Mouse (Mus musculus): ENCODE measurements around the gene Cd46.

Gene Cd46

DNA sequence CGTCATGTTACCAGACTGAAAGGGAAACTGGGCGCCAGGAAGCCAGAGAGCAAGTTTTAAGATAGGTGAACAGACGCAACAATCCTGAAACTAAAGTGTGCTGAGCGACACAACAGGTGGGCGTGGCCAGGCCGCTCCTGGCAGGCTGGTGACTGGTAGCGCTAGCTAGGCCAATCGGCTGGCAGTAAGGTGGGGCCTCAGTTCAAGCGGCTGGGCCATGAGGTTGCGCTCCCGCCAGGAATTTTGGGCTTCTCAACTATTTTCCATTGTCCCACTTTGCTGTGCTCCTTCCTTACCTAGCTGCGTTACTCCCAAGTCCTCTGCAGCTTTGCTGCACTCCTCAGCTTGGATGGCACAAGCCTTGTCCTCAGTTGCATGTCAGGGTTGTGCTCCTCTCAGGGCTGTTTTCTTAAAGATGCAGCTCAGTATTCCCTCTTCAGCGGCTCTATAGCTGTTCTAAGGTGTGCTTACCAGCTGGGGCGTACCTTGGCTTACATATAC lies at the start of gene Cd46:
Gene Cd46 (minus strand): TSS at position 30 of the 501 bp plus-strand sequence.
- DNase-seq (ENCODE audit: low read depth, low spot score) = peak; percentile 11

DNA sequence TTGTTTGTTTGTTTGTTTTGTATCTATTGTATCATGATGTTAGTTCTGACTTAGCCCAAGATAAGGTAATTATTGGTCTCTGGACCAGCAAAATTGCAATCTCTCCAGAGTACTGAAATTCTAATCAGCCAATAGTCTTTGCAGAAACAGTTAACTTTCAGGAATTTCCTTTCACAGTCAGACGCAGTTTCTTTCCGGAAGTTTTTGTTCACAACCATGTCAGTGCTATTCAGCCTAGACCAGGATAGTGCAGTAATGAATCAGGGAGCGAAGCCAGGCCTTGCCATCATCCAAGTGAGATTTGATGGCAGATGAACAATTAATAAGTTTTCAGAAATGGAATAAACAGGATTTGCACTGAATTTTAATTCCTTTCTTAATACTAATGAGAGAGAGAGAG lies 40.0 kb upstream of the Cd46 start:
- no peak for DNase-seq (ENCODE audit: low read depth, low spot score)

DNA sequence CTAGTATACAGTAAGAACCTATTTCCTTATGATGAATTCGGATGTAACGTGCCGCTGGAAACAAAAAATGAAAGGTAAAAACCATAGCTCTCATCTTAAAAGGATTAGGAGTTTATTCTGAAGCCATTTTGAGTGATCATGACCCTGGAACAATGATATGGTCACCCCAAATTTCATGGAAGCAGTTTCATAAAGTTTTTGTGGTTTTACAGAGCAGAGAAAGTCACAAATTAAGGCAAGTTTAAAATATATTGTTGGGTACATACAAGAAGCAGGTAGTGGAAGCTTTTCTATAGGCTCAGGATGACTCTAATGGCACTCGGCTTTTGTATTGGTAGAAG lies 39.6 kb upstream of the Cd46 start:
- no peak for DNase-seq (ENCODE audit: low read depth, low spot score)

DNA sequence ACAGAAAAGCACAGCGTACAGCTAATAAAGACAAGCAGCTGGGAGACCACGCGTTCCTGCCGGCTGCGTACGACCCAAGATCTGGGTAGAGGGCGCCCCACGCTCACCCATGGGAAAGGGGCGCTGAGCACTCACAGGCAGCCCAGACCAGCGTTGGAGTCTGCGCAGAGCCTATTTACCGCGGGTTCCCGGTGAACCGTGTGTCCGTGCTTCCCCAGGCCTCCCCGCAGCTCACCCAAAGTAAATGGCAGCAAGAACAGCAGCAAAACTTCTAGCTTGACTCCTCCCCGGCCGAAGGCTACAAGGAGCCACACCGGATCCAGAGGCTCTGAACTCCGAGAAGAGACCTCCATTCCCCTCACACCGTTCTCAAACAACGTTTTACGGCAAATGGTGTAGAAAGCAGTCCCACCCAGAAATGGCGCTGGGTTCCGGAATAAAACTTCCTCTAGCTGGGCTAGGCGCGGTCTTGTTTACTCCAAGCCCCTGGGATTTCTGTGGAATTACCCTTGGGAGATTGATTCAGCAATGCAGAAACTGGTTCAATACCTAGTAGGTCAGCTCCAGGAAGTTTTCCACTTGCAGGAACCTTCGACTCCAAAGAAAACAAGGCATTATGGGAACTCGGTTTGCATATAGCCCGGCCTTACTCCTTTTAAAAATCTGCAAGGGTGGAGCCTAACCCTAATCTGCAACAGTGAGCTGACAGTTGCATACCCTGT lies 39.1 kb upstream of the Cd46 start, which contains the start of gene Cr1l:
Gene Cr1l (minus strand): TSS at position 634 of the 722 bp plus-strand sequence.
- DNase-seq (ENCODE audit: low read depth, low spot score) = peak; percentile 64

DNA sequence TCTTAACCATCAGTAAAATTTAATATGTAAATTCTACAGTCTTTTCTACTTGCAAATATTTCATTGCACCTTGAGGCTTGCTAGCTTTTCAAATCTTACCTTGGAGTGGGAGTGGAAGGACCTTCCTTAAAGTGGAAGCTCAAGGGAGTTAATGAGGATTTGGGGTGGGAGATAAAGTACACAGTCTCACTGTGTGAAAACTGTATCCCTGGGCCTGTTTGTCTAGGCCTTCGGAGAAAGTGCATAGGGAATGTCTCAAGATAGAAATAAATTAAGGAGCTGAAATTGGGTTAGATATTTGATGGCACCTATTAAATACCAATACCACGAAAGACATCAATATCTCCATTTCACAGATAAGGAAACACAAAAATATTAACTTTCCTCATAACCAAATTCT lies 38.4 kb upstream of the Cd46 start:
- DNase-seq (ENCODE audit: low read depth, low spot score) = no peak

DNA sequence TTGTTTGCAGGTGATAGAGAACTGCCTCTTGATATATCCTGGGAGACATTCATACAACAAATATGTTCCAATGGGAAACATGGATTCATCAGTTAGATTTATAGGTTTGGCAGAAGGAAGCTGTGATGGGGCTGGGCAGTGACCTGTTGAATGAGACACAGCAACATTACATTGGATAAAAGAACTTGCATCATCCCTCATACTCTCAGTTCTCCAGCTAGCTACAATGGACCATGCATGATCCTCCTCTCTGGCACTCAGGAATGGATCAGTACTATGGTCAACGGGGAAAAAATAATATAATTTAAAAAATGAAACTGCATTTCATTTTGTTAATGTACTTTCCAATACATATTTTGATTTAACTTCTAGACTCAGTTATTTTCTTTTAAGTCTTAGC lies 37.8 kb upstream of the Cd46 start:
- DNase-seq (ENCODE audit: low read depth, low spot score) = no peak

DNA sequence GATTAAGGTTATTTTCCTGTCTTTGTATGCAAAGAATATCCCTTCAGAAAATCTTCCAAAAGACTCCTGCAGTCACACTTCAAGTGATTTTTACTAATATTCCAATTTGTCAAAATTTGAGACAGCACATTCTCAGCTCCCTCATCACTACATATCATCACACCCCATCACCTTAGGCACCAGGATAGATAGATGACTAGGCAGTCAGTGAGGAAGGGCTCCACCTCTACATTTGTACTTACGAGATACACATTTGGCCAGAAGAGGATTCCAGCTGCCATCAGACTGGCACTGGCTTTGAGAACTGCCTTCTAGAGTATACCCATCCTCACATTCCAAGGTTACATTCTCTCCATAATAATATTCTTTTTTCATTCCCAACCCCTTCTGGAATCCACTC lies 22.4 kb upstream of the Cd46 start:
- DNase-seq (ENCODE audit: low read depth, low spot score) = no peak

DNA sequence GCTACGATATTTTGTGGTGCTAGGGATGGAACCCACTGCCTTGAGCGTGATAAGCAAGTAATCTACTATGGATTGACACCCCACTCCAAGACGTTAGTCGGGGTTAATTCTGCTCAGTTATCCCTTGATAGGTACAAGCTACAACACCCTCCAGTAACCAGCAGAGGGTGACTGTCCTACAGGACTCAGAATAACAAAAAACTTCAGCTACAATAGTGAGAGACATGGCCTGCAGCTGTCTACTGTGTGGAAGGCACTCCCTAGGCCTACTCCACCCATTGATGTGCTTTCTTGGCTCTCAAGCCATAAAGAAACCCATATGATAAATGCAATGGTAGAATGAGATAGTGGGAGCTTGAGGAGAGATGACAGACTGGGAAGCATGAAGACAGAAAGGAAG lies 21.6 kb upstream of the Cd46 start:
- DNase-seq (ENCODE audit: low read depth, low spot score) = no peak

DNA sequence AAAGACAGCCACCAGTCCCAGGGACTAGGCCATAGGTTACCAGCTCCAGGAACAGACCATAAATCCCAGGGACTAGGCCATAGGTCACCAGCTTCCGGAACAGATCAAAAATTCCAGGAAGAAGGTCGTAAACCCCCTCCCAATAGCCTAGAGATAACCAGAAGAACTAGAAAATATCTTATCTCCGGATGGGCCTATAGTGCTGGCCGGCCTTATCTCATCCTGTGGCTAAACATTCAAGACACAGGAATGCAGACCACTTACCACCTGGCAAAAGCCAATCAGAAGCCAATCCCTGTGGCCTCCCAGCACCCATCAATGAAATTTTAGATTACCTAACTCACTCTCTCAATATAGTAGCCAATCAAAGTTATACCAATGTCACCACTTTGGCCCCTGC lies 8.6 kb upstream of the Cd46 start:
- DNase-seq (ENCODE audit: low read depth, low spot score) = no peak

DNA sequence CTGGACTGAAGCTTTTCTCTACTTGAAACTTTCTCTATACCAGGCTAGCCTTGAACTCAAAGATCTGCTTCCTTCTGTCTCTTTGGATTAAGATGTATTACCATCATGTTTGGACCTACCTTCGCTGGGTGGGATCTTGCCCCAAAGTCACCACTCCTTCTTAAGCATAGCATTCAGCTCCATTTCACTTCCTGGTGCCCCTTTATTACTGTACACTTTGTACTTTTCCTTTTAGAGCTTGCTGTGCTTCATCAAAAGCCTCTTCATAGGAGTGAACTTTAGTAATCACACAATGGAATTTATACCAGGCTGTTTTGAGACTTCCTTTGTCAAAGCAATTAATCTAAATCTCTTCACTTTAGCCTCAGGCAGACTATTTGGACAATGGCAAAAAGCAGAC lies 6.0 kb upstream of the Cd46 start:
- DNase-seq (ENCODE audit: low read depth, low spot score) = no peak

DNA sequence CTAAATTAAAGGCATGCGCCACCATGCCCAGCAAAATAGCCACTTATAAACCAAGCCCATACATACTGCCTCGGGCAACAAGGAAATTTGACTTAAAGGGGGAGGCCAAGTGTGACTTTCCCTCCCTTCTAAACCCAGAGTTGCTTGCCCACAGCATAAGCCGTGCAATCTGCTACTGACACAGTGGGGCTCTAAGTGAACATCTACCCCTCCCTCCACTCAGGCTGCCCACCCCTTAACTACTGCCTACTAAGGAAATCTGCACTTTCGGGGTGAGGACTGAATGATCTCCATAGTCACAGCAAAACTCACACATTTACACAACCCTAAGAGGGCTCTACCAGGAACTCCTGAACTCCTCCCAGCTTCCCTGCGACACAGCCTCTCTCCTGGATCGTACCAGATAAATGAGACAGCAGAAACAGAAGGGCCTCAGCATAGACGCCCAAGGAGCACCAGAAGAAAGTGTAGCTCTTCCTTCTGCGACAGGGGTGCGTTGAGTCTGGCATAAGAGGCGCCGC lies 290 bp downstream of the Cd46 start:
- DNase-seq (ENCODE audit: low read depth, low spot score) = no peak

DNA sequence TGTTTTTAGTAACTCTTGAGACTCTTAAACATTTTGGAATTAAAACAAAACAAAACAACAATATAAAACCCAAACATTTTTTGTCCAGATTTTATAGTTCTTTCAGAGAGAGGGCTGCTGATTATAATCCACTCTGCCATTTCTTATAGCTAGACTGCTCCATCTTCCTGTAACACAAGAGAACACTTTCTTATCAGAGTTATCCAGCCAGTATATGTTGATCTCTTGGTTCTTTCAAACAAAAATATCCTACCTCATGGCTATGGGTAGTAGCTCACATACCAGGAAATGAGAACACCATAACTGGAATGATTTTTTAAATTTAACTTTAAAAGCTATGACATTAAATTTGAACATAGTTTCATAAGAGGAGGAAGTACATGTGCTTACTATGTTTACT lies 9.9 kb downstream of the Cd46 start:
- no peak for DNase-seq (ENCODE audit: low read depth, low spot score)

DNA sequence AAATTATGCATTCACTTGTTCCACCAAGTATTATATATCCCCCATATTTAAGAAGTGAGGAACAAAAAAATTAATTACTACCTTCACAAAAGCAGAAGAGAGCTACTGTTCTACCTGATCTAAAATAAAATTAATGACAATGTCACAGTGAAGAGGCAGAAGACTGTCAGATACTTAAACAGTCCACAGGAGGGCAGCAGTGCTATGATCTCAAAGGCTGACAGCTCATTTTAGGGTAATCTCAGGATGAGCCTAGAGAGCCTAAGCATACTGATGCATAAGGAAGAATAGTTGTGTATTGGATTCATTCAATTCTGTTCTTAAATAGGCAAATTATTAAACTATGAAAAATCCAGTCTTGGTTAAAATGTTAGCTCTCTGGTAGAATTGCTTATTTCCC lies 51.6 kb downstream of the Cd46 start:
- peak; percentile 53 for DNase-seq (ENCODE audit: low read depth, low spot score)

DNA sequence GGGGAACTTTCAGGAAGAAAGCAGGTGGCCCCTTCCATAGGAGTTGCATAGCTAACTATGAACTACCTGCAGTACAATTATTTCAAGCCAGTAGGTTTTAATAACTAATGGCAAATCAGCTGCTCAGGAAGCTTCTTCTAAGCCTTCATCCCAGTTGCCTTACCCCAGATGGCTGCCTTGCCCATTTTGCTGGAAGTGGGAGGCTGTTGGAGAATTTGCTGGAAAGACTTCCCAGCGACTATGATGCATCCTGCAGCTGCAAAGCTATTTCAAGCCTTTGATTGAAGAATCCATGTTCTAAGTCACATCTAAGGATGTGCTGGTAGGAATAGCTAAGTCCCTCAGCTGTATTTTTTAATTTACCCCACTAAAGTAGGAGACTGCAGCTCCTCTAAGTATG lies 53.7 kb downstream of the Cd46 start:
- DNase-seq (ENCODE audit: low read depth, low spot score) = no peak

DNA sequence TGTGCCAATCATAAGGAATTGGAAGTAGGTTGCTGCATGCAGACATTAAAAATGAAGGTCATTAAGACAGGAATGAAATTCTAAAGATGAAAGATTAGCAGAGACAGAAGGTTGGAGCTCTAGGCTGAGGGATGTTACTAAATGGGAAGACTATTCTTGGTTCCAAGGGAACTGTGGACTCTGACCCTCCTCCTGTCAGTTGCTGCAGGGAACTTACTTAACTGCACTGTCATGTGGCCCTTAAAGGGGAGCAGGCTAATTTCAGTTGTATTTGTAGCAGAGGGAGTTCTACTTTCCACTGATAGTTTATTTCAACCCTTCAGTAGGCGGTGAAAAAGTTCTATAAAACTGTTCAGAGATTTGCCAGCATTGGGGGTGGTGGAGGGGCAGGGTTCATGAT lies 54.1 kb downstream of the Cd46 start:
- DNase-seq (ENCODE audit: low read depth, low spot score) = no peak

DNA sequence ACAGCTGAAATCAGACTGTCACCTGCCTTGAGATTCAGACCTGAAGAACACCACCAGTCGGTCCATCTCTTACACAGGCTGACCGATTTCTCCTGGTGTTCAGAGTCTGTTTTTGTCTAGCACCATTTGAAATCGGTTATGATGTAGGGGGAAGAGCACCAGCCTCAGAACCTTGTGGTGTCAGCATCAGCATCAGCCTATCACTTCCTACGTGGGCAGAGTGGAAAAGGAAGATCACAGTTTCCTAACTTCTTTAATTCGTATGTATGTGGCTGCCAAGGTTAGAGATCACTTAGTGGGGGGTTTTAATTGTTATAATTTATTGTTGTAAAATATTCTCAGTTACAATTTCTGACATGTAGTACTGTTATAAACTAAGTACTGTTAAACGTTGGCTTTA lies 54.6 kb downstream of the Cd46 start:
- no peak for DNase-seq (ENCODE audit: low read depth, low spot score)

DNA sequence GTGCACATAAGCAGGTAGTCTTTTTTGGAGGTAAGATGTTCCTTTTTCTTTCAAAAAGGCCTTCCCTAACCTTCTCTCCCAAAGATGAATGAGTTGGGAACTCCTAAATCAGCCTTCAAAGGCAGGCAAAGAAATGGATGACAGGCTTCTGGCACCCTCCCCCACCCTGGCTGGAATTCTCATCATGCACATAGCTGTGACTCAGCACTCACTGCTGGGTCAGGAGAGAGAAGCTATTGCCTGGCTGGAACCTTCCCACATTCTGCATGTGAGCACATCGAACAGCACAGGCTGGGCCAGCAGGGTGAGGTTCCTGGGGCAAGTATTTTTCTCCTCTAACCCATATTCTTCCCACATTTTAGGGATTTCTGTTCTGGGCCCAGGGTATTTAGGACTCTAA lies 58.1 kb downstream of the Cd46 start:
- DNase-seq (ENCODE audit: low read depth, low spot score) = no peak

DNA sequence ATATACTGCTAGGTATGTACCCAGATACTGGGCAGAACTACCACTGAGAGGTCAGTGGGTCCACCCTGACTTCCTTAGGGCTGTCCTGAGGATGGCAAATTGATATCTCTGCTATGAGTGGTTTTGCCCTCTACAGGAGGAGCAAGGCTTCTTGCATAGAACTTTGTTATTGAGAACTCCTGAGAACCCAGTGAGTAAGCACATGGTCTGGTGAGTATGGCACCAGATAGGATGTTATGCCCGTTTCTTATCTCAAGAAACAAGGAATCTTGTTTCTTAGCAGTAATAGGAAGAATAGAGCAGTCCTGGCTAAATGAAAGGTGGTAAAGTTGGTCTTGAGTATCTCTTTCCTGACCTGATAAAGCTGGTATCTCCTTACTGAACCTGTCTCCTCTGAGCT lies 59.3 kb downstream of the Cd46 start:
- no peak for DNase-seq (ENCODE audit: low read depth, low spot score)

DNA sequence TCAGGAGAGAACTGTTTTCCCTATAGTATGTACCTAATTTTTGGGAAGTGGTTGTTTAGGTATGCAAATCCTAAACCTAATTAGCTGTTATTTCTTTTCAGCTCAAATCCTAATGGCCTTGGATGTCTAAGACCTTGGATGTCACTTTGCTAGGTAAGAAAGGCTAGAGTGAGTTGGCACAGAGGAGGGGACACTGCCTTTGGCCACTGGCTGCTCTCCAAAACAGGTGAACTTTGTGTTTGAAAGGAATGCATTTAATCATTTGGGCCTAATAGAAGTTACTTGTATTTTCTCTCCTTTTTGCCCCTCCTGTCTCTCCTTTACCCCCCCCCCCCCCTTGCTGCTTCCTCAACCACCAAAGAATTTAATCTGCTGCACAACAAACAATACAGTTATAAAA lies 60.3 kb downstream of the Cd46 start:
- DNase-seq (ENCODE audit: low read depth, low spot score) = no peak

DNA sequence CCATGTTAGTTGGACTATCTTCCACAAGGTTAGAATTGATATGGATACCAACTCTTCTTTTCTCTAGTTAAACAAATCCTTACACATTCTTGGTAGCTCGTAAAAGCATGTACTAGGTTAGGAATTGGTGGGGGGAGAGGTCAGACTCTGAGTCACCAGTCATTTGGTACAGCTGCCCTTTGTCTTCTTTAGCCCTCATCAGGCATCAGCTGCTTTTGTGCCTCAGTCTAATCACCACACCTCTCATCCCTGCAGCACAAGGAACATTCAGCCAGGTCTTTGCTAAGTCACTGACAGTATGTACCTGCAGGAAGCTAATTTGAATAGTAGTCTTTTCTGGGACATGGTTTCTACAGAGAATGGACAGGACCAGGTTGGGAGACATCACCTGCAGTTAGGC lies 64.5 kb downstream of the Cd46 start:
- DNase-seq (ENCODE audit: low read depth, low spot score) = no peak

DNA sequence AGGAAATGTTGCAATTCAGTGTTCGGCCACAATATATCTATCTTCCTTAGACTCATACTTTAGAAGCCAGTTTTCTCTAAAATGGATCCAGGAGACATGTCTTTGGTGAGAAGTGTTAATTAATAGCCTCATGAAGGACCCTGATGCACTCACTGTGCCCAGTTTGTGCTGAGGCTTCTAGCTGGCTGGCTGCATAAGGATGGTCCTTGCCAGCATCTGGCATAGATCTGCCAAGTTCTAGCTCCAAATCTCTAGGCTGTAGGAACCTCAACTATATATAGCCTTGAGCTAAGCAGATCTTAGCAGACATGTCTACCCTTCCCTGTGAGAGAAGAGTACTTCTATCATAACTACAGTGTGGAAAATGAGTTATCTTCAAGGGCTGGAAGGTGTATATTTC lies 68.2 kb downstream of the Cd46 start:
- DNase-seq (ENCODE audit: low read depth, low spot score) = no peak

DNA sequence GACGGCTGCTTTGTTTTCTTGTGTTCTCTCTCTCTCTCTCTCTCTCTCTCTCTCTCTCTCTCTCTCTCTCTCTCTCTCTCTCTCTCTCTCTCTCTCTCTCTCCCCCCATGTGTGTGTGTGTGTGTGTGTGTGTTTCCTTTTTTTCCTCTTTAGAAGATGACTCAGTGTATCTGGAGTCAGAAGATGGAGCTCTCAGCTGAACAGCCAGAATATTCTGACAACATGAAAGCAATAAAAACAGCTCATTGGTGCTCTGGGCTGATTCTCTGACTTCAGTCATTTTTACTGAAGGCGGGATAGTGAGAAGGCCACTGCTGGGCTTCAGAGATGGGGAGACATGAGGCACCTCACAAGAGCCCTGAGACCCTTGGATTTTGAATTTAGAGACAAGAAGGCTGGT lies 70.2 kb downstream of the Cd46 start:
- DNase-seq (ENCODE audit: low read depth, low spot score) = no peak

DNA sequence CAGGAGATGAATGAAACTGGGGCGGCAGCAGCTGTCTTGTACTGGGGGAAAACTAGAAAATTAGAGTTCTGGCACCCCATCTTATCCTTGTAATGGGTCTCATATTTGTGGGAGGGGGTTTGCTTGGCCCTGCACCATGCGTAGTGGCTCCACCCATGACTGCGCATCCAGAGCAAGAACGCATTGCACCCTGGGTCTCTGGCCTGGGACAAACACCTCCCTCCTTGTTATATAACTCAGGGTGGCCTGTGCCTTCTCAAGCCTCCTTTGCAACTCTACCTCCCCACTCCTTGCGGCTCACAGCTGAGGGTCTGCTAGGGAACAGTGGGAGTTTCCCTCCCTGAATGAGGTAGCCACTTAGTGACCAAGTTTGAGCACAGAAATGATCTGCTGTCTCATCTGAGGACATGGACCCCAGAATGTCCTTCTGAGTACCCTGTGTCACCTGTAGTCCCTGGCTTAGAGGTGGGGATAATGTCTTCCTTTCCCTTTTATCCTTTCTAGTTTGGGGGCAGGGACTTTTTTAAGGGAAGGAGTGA lies 72.9 kb downstream of the Cd46 start:
- no peak for DNase-seq (ENCODE audit: low read depth, low spot score)

Data from retina, postnatal 7 days (tissue).